Mouse (Mus musculus) midbrain, embryonic 12.5 days (tissue): ENCODE measurements around the gene Klhl3. TPM values are rescaled to one million over a fixed set of nuclear protein-coding genes. Genes with fewer than 3 reads are reported as not detected.
A peak's percentile ranks its signal among the peaks of the same experiment; 100 is the strongest.
"Not testable (repeated sequence)": the region's sequence is repeated elsewhere in the genome, so short reads cannot be mapped to it uniquely, and the experiment has no call there.

Experiments used
- ATAC-seq: fragments of 200-750 bp; cut with Nextera tagmentation; 2 replicates; pipeline ENCODE4 v1.8.0; 2017; ENCODE audit warnings: low read depth, moderate TSS enrichment, moderate library complexity; ENCODE audit not compliant: low FRiP score
- H3K27ac ChIP-seq: fragments of 300-500 bp; sonication (generic); replicated peaks from 2 replicates; pipeline ENCODE4 v1.5.1; 2016; ENCODE audit warnings: mild to moderate bottlenecking
- H3K27me3 ChIP-seq: fragments of 300-500 bp; sonication (generic); 2 replicates; pipeline ENCODE4 v1.6.1; 2016; ENCODE audit warnings: mild to moderate bottlenecking
- H3K36me3 ChIP-seq: fragments of 300-500 bp; sonication (generic); 2 replicates; pipeline ENCODE4 v1.6.1; 2016
- H3K4me1 ChIP-seq: fragments of 300-500 bp; sonication (generic); 2 replicates; pipeline ENCODE4 v1.6.1; 2016
- H3K4me2 ChIP-seq: fragments of 300-500 bp; sonication (generic); replicated peaks from 2 replicates; pipeline ENCODE4 v1.6.1; 2016; ENCODE audit warnings: mild to moderate bottlenecking, moderate library complexity
- H3K4me3 ChIP-seq: fragments of 300-500 bp; sonication (generic); 2 replicates; pipeline ENCODE4 v1.5.1; 2016; ENCODE audit warnings: mild to moderate bottlenecking
- H3K9ac ChIP-seq: fragments of 300-500 bp; sonication (generic); replicated peaks from 2 replicates; pipeline ENCODE4 v1.6.1; 2016; ENCODE audit warnings: mild to moderate bottlenecking, moderate library complexity
- H3K9me3 ChIP-seq: fragments of 300-500 bp; sonication (generic); 2 replicates; pipeline ENCODE4 v1.6.1; 2016; ENCODE audit warnings: mild to moderate bottlenecking
- WGBS: fragments of 180-500 bp; shearing (Covaris S2); methylation state at CpG from one replicate; pipeline ENCODE4 v1.1.7; 2016; 5-methylcytosine and 5-hydroxymethylcytosine counted together
- polyA plus RNA-seq: library from polyadenylated mRNA; unstranded; fragments of >200 nt; fragmentation: Nextera tagmentation; extraction: Ambion mirVana; gene quantifications from 2 replicates; pipeline ENCODE4 v1.2.1, GENCODE M21; 2016

Gene Klhl3
- polyA plus RNA-seq, 1 experiment from 2014 or later: 4.3 TPM

DNA sequence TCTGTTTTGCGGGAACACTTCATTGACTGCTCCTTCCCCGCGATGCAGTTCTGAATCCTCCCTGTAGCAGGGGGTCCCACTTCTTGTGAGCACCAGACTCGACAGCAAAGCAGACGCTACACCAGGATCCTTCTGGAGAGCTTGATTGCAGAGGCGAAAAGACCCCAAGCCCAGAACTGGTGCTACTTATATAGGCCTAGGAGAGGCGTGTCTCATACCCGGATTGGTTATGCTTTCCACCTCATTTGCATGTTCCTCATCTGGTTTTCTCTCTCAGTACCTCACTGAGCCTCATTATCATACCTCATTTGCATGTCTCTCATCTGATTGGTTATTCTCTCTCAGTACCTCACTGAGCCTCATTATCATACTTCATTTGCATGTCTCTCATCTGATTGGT lies 33.2 kb upstream of the Klhl3 start:
- H3K36me3 ChIP-seq, H3K27ac ChIP-seq, H3K4me3 ChIP-seq, H3K9ac ChIP-seq, H3K4me1 ChIP-seq, H3K4me2 ChIP-seq, H3K9me3 ChIP-seq, ATAC-seq, H3K27me3 ChIP-seq: not testable (repeated sequence)
- 96% methylated on average over 8 of the region's 8 CpGs for WGBS

DNA sequence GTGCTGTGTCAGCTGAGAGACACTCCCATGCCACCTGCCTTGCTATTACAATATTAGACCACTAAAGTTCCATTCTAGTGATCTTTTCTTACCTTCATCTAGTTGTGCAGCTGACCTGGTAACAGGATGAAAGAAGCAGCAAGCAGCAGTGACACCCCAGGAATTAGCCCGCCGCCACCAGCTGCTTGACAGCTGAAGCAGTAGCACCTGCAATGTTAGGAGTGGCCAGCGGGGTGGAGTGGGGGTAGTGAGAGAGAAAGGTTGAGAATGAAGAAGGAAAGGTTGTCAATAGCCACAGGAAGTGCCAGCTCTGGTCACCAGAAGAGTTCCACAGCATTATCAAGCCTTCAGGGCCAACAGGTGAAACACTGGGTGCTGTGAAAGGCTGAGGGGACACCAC lies 18.3 kb upstream of the Klhl3 start:
- Histone ChIP-seq H3K4me3 (no peak overlapping the region), H3K9me3 (0 out of 2 replicates have a peak, but pooled peaks cover 4% of the 10 kb centered on the region), H3K4me2 (no peak overlapping the region), H3K9ac (no peak overlapping the region), H3K27me3 (no peaks in the 10 kb centered on the region), H3K27ac (no peak overlapping the region), H3K36me3 (no peaks in the 10 kb centered on the region), H3K4me1 (peaks cover 10% of the 10 kb centered on the region)
- no peak for ATAC-seq
- 52% methylated on average over 3 of the region's 3 CpGs for WGBS

DNA sequence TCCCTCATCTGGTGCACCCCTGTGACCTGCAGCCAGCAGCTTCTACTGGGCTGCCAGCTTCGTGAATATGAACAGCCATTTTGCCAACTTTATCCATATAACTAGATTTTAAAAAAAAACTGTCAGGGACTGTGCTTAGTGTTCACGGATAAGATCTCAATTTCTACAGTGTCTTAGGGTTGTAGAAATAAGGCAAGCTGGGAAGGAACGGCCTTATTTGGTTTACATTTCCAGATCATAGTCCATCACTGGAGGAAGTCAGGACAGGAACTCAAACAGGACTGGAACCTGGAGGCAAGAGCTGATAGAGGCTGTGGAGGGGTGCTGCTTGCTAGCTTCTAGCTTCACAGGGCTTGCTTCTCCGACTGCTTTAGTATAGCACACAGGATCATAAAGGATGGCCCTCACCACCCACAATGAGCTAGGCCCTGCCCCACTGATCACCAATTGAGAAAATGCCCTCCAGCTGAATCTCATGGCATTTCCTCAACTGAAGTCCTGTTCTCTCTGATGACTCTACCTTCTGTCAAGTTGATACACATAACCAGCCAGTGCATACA lies 16.4 kb upstream of the Klhl3 start:
- ATAC-seq: no peak
- peaks cover 21% of the 10 kb centered on the region for H3K4me1 ChIP-seq
- WGBS: 43% methylated on average over 4 of the region's 4 CpGs
- peak overlapping the region; percentile 75 for H3K4me2 ChIP-seq
- H3K27ac ChIP-seq: peak overlapping the region; percentile 100
- H3K36me3 ChIP-seq: no peaks in the 10 kb centered on the region
- no peaks in the 10 kb centered on the region for H3K9me3 ChIP-seq
- H3K27me3 ChIP-seq: no peaks in the 10 kb centered on the region
- peak overlapping the region; percentile 99 for H3K4me3 ChIP-seq
- peak overlapping the region; percentile 99 for H3K9ac ChIP-seq

DNA sequence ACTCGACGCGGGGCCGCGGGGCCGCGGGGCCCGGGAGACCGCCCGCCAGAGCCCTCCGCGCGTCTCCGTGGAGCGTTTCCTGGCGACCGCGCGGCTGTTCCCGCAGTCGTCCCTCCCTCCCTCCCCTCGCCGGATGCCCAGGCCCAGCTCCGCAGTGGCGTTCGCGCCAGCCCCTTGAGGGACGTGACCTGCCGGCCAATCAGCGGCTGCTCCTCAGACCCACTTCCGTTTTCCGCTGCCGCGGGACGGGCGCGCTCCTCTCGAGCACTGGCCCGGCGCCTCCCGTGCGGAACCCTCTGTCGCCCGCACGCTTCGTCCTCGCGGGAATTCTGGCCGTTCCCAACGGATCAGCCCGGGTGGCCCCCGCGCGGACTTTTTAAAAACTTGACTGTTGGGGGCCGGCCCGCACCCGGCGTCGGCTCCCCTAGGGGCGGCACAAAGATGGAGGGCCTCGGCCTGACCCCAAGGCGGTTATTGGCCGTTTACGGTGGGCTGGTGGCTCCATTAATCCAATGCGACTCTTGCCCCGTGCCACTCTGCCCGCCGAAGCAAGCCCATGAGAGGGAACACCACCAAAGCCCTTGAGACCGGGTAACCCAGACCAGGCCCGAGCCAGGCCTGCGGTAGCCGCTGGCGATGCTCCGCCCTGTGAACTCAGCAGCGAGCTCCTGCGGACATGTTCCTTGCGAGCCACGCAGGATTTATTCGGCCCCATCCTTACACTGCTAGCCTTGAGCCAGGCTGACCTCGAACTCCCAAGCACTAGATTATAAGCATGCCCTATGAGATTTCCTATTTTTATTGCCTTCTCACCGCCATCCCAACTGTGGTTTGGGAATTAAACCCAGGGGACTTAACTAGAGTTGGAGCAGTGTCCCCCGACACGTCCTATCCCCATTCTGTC lies 15.6 kb upstream of the Klhl3 start:
- no peaks in the 10 kb centered on the region for H3K9me3 ChIP-seq
- H3K27ac ChIP-seq: peak overlapping the region; percentile 100
- ATAC-seq: peak; percentile 97
- H3K27me3 ChIP-seq: no peaks in the 10 kb centered on the region
- H3K9ac ChIP-seq: peak overlapping the region; percentile 99
- peaks cover 24% of the 10 kb centered on the region for H3K4me1 ChIP-seq
- peak overlapping the region; percentile 99 for H3K4me3 ChIP-seq
- peak overlapping the region; percentile 75 for H3K4me2 ChIP-seq
- WGBS: under 1% methylated on average over 72 of the region's 83 CpGs
- H3K36me3 ChIP-seq: no peaks in the 10 kb centered on the region

DNA sequence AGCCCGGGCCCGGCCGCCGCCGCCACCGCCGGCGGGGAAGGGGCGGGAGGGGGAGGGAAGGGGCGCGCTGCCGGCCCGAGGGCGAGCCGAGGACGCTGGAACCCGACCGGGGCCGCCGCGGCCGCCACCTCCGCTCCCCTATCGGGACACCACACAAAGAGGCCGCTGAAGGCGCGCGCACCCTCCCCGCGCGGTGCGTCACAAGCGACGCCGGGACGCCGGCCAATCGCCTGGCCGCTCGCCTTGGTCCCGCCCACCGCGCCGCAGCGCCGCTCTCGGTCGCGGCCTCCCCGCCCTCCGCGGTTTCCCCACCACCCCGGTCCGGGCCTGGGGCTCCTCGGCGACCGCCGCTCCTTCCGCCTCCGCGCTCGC lies 15.0 kb upstream of the Klhl3 start, which contains the start of gene Hnrnpa0:
Hnrnpa0 (minus strand) TSS at position 161 of the 372 bp plus-strand sequence.
- 0% methylated on average over 33 of the region's 62 CpGs for WGBS
- no peaks in the 10 kb centered on the region for H3K9me3 ChIP-seq
- ATAC-seq: peak; percentile 96

DNA sequence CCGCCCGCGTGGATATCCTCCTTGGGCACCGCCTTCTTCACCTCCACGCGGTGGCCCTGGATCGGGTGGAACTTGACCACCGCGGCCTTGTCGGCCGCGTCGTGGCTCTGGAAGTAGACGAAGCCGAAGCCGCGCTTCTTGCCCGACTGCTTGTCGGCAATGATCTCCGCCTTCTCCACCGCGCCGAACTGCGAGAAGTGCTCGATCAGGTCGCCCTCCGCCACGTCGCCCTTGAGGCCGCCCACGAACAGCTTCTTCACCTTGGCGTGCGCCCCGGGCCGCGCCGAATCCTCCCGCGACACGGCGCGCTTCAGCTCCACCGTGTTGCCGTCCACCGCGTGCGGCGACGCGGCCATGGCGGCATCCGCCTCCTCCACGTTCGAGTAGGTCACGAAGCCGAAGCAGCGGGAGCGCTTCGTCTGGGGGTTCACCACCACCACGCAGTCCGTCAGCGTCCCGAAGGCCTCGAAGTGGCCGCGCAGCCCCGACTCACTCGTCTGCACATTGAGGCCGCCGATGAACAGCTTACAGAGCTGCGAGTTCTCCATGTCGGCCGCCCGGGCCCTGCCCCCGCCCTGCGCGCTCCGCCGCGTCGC lies 14.5 kb upstream of the Klhl3 start:
- Histone ChIP-seq H3K9me3 (no peaks in the 10 kb centered on the region), H3K27me3 (no peaks in the 10 kb centered on the region), H3K36me3 (no peaks in the 10 kb centered on the region), H3K4me1 (peaks cover 24% of the 10 kb centered on the region), H3K9ac (peak overlapping the region; percentile 99), H3K4me2 (peak overlapping the region; percentile 78), H3K4me3 (peak overlapping the region; percentile 99), H3K27ac (peak overlapping the region; percentile 100)
- under 1% methylated on average over 79 of the region's 81 CpGs for WGBS
- peak; percentile 34 for ATAC-seq

More for the DNA sequence above, 15.0 kb upstream of the Klhl3 start, which contains the start of gene Hnrnpa0:
- H3K4me2 ChIP-seq: peak within 1 kb of the TSS; percentile 78
- no peaks in the 10 kb centered on the region for H3K36me3 ChIP-seq
- peak within 1 kb of the TSS; percentile 99 for H3K4me3 ChIP-seq
- H3K27me3 ChIP-seq: no peaks in the 10 kb centered on the region
- H3K4me1 ChIP-seq: peaks cover 24% of the 10 kb centered on the region
- H3K9ac ChIP-seq: peak within 1 kb of the TSS; percentile 99
- peak within 1 kb of the TSS; percentile 100 for H3K27ac ChIP-seq

DNA sequence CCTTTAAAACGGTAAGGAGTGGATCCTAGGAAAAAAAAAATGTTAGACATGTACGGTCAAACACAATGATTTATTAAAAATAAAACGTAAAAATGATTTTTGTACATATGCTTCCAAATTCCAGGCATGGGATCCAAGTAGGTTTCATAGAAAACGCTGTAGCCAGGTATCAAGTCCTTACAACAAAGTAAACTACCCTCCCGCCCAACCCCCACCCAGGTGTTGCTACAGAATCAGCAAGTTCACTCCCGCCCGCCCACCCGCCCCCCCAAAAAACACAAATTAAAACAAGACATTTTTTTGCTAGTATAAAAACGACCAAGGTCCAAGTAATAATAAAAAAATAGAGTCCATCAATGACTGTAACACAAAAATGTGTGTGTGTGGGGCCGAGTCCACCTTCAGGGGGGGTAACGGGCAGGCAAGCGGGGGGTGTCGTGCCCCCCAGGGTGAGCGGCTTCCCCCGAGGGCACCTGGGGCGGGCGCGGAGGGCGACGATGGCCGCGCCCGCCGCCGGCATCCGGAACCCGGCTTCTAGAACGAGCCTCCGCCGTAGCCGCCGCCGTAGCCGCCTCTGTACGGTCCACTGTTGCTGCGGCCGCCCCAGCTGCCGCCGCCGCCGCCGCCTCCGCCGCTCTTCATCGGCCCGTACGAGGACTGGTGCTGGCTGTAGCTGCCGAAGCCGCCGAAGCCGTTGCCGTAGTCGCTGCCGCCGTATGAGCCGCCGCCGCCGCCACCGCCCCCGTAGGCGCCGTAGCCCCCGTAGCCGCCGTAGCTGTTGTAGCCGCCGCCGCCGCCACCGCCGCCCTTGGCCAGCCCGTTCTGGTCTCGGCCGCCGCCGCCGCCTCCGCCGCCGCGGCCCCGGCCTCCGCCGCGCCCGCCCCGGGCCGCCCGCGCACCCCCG lies 13.7 kb upstream of the Klhl3 start:
- H3K27ac ChIP-seq: peak overlapping the region; percentile 100
- peaks cover 24% of the 10 kb centered on the region for H3K4me1 ChIP-seq
- no peaks in the 10 kb centered on the region for H3K27me3 ChIP-seq
- H3K9me3 ChIP-seq: no peaks in the 10 kb centered on the region
- under 1% methylated on average over 56 of the region's 92 CpGs for WGBS
- H3K4me2 ChIP-seq: peak overlapping the region; percentile 78
- peak overlapping the region; percentile 99 for H3K9ac ChIP-seq
- H3K4me3 ChIP-seq: peak overlapping the region; percentile 99
- no peak for ATAC-seq
- no peaks in the 10 kb centered on the region for H3K36me3 ChIP-seq

DNA sequence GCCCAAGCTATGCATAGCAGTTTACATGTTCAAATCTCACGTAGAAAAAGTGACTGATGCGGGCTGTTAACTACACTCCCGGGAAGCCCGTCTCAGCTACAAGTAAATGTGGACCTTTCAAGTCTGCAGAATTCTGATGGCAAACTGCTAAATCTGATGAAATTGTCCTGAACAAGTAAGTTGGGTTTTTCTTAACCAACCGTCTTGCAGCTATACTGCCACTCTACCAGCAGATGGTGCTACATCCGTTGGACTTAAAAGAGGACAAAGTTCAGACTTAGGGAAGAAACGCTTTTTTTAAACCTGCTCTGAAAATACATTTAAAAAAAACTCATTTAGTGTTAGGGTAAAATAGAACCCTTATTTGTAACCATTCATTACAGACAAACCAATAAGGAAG lies 12.7 kb upstream of the Klhl3 start:
- Histone ChIP-seq H3K27me3 (no peaks in the 10 kb centered on the region), H3K4me1 (peaks cover 27% of the 10 kb centered on the region), H3K9me3 (no peaks in the 10 kb centered on the region), H3K9ac (peak overlapping the region; percentile 41; the same call in 1 of the 2 replicates), H3K4me2 (peak overlapping the region; percentile 78), H3K27ac (no peak overlapping the region), H3K36me3 (no peaks in the 10 kb centered on the region), H3K4me3 (peak overlapping the region; percentile 99)
- 40% methylated on average over 7 of the region's 7 CpGs for WGBS
- no peak for ATAC-seq

DNA sequence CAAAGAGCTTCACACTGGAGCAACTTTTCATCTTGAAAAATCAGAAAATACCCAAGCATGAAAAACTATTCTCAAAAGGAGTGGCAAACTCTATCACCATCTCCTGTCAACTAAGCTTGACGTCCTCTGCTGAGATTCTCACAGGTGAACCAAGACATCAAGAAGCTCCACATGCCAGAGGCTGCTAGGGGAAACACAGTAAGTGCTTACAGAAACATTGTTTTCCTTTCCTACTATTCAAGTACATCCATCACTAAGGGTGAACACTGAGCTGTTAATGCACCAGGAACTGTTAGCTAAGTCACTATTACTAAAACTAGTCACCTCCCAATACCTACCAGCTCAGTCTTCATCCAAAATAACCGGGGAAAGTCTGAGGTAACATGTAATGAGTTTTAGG lies 11.6 kb upstream of the Klhl3 start:
- Histone ChIP-seq H3K36me3 (no peaks in the 10 kb centered on the region), H3K4me3 (0 out of 2 replicates have a peak overlapping the region, but pooled peaks have one; percentile 2), H3K4me1 (peaks cover 25% of the 10 kb centered on the region), H3K9ac (no peak overlapping the region), H3K9me3 (no peaks in the 10 kb centered on the region), H3K27ac (no peak overlapping the region), H3K27me3 (no peaks in the 10 kb centered on the region), H3K4me2 (peak overlapping the region; percentile 78; the same call in 1 of the 2 replicates)
- no peak for ATAC-seq
- 63% methylated on average over 2 of the region's 2 CpGs for WGBS

DNA sequence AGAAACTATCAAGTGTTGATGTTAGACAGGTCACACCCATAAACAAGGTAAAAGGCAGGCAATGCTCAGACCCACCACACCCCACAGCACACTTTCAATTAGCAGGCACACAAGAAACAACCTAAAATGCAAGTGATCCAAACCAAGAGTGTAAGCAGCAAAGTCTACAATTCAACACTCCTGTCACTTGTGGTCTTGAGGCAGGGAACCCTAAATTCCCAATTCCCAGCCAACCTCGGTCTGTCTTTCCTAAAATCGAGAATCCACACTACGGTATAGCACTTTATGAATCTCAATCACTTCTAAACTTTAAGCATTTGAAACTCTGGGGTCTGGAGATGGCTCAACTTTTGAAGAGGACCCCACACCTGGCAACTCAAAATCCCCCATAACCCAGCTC lies 10.9 kb upstream of the Klhl3 start:
- Histone ChIP-seq H3K4me2 (no peak overlapping the region), H3K27ac (no peak overlapping the region), H3K4me3 (no peak overlapping the region), H3K4me1 (peaks cover 18% of the 10 kb centered on the region), H3K36me3 (no peaks in the 10 kb centered on the region), H3K9ac (no peak overlapping the region), H3K9me3 (no peaks in the 10 kb centered on the region), H3K27me3 (no peaks in the 10 kb centered on the region)
- no peak for ATAC-seq
- WGBS: 84% methylated on average over 3 of the region's 3 CpGs

DNA sequence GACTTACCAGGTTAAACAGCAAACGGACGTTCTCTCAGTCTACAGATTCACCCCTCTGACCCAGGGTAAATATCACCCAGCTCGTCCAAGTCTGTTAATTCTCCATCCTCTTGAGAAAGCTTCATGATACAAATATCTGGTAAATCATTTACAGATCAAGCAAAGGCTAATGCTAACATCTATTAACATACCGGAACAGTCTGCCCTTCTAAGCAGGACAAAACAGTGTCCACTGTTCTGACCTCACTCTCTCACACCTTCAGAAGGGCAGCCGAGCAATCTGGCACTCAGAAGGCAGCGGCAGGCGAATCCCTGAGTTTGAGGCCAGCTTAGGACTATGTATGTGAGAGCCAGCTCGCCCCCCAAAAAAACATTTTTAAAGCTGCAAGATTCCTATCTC lies 10.0 kb upstream of the Klhl3 start:
- no peaks in the 10 kb centered on the region for H3K36me3 ChIP-seq
- H3K27me3 ChIP-seq: no peaks in the 10 kb centered on the region
- no peak overlapping the region for H3K4me3 ChIP-seq
- H3K4me1 ChIP-seq: peaks cover 17% of the 10 kb centered on the region
- ATAC-seq: no peak
- no peak overlapping the region for H3K9ac ChIP-seq
- H3K4me2 ChIP-seq: no peak overlapping the region
- H3K27ac ChIP-seq: no peak overlapping the region
- H3K9me3 ChIP-seq: no peaks in the 10 kb centered on the region
- WGBS: 74% methylated on average over 8 of the region's 8 CpGs
